Mouse (Mus musculus) thymus, postnatal 10 days (tissue): ENCODE measurements around the gene Skp1a.

Experiments used
- DNase-seq, 2 experiments: peaks; one replicate each; pipeline ENCODE4 v3.0.0; 2021; ENCODE audit warnings: low spot score in 2 of 2

The Skp1a gene

GRCm38 (mm10) chr11:52253674-52254375, 22.0 kb downstream of the Skp1a start:
- DNase-seq, result peak; percentile 25 to 55

GRCm38 (mm10) chr11:52255077-52255476, 23.3 kb downstream of the Skp1a start:
- peak in 1 of 2 experiments; percentile 8 for DNase-seq

GRCm38 (mm10) chr11:52257376-52257775, 25.6 kb downstream of the Skp1a start:
- DNase-seq, result no peak

- peak; percentile 30 to 37 for DNase-seq
Observed at GRCm38 (mm10) chr11:52258711-52259110, 26.9 kb downstream of the Skp1a start.

GRCm38 (mm10) chr11:52260878-52261277, 29.1 kb downstream of the Skp1a start:
- DNase-seq, result peak in 1 of 2 experiments; percentile 5

GRCm38 (mm10) chr11:52261937-52262336, 30.1 kb downstream of the Skp1a start:
- DNase-seq, result peak; percentile 53 to 62

- DNase-seq, result peak in 1 of 2 experiments; percentile 11
Observed at GRCm38 (mm10) chr11:52262338-52262737, 30.5 kb downstream of the Skp1a start.

- peak; percentile 17 to 18 for DNase-seq
Observed at GRCm38 (mm10) chr11:52264871-52265270, 33.1 kb downstream of the Skp1a start.

GRCm38 (mm10) chr11:52265616-52266307, 34.0 kb downstream of the Skp1a start:
- peak; percentile 46 to 61 for DNase-seq

GRCm38 (mm10) chr11:52267271-52267670, 35.5 kb downstream of the Skp1a start:
- peak in 1 of 2 experiments; percentile 15 for DNase-seq

GRCm38 (mm10) chr11:52268104-52268835, 36.5 kb downstream of the Skp1a start:
- peak; percentile 78 to 86 for DNase-seq

GRCm38 (mm10) chr11:52269841-52270240, 38.0 kb downstream of the Skp1a start:
- DNase-seq, result no peak

- peak in 1 of 2 experiments; percentile 20 for DNase-seq
Observed at GRCm38 (mm10) chr11:52271765-52272495, 40.1 kb downstream of the Skp1a start.

- DNase-seq, result no peak
Observed at GRCm38 (mm10) chr11:52272619-52273018, 40.8 kb downstream of the Skp1a start.

GRCm38 (mm10) chr11:52273183-52273941, 41.6 kb downstream of the Skp1a start:
- peak; percentile 38 for DNase-seq

GRCm38 (mm10) chr11:52273942-52274330, 42.1 kb downstream of the Skp1a start:
- DNase-seq, result peak in 1 of 2 experiments; percentile 25

- DNase-seq, result peak; percentile 75 to 76
Observed at GRCm38 (mm10) chr11:52274456-52275112, 42.8 kb downstream of the Skp1a start.

GRCm38 (mm10) chr11:52275366-52275765, 43.6 kb downstream of the Skp1a start:
- peak; percentile 85 to 88 for DNase-seq

GRCm38 (mm10) chr11:52275774-52276555, 44.2 kb downstream of the Skp1a start:
- peak; percentile 28 to 30 for DNase-seq
